Mouse (Mus musculus) ES-CJ7 (cell line): ENCODE results near the gene Sult6b1.

Experiments
- DNase-seq: peaks from one replicate; pipeline ENCODE4 v3.0.0; 2011; ENCODE audit warnings: low read depth, low spot score

Gene Sult6b1

DNA sequence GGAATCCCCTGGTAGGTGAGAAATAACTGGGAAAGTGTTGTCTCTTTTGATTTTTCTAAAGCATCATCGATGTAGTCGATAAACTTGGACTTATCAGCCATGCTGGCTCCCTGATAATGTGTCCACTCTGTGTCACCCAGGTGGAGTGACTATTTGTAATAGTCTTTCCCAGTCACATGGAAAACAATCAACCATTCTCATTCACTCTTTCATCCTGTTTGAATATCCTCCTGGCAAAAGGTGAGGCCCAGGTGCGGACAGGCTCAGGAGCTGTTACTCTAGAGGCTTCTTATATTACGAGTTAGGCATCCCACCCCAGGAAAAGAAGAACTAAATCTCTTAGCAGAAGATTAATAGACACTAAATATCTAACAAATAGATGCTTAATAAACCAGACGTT, at the start of gene Sult6b1:
TSS of gene Sult6b1 (minus strand) at position 101 of the 400 bp plus-strand sequence.
- DNase-seq = no peak

DNA sequence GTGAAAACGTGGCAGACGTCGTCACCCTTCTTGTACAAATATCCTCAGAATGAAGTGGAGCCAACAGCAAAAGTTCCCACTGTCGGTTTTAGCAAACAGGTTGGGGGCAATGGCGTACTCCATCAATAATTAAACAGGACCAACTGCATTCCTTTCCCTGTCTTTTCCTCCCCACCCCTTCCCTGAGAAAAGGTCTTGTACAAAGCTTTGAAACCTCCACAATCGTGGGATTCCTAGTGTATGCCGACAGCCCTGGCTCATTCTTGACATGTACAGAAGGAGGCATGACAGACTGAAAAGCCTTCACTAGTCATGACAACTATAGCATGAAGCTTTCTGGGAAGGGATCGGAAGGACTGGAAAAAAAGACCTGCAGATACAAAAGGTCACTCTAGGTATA, 46.4 kb upstream of the Sult6b1 start:
- DNase-seq = no peak

DNA sequence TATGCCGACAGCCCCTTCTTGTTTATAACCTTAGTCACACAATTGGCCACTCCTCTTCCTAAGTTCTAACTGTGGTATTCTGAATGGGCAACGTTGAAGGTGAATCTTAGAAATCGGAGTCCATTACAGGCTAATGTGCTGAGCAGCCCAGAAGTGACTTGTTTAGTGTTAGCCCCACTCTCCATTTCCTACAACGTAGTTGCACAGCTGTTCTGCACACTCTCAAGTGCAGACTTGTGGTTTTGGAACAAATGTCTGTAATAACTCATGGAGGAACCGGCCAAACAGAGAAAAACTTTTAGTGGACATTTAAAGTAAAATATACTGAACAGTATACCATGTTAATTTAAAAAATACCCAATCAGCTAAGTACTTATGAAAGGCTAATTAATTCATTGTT, 45.3 kb upstream of the Sult6b1 start:
- no peak for DNase-seq

DNA sequence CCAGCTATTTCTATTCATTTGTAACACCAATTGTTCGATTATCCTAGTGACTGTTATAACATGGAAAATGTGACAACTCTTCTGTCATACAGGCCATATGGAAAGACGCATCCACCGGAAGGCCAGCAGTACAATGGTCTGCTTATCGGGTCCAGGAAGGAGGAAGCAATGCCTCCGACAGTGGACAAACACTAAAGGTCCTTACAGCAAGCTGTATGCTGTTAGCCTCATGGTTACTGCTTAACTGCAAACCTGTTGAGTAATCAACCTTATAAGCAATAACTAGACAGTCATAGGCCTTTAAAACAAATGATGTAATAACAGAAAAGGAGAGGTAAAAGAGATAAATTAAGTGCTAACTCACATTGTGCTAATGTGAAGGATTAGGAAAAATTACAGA, 44.4 kb upstream of the Sult6b1 start:
- no peak for DNase-seq

DNA sequence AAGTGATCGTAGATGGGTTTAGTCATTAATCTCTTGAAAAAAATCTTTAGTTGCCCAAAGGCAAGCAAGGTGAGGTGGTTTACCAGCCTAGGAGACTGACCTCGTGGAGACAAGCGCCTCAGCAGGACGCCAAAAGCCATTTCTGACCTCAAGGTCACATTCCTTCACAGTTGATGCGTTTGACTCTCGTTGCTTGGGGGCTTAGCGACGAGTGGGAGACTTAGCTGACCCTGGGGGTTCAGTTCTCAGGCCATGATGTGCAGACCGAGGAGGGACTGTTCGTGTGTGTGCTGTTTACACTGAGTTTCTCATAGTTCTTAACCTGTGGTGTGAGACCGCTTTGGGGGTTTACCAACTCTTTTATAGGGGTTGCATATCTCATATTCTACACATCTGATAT, 35.8 kb upstream of the Sult6b1 start:
- DNase-seq = peak; percentile 19

DNA sequence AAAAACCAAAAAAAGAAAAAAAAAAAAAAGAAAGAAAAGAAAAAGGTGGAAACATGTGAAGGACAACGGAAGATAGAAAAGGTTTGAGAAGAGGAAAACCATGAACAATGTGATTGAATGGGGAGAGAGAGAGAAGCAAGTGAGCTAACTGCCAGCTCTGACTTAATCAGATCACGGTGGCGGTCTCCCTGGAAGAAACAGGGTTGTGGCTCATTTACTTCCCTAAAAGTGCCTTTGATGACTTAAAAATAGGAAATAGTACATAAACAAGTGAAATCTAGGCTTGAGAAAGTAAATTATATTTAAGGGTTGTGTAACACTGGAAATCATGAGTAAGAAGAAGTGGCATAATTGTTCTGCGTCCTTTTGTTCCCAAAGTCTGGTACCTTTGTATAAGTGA, 32.1 kb upstream of the Sult6b1 start:
- no peak for DNase-seq

DNA sequence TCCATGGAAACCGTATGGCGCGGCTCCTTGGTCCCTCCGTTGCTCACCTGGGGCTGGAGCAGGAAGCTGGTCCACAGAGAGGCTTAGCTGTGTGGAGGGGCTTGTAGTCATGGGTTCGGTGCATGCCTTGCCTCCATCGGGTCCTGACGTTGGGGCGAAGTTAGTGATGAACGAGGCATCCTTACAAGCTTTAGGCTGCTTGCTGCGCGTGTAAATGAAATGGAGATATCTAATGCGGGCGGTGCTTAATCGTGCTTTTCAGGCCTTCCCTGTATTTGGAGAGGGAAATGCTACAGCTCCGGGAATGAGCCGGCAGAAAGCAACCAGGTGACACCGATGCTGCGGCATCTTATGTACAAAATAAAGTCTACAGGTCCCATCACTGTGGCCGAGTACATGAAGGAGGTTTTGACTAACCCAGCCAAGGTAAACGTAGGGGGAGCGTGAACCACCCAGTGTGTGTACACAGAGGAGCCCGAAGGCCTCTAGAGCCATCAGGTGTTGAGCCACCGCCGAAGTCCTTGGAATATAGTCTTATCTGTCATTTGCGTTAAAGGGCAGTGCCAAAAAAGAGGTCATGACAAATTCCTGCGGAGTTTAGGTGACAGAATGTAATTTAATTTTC, 30.5 kb upstream of the Sult6b1 start:
- DNase-seq = peak; percentile 17

DNA sequence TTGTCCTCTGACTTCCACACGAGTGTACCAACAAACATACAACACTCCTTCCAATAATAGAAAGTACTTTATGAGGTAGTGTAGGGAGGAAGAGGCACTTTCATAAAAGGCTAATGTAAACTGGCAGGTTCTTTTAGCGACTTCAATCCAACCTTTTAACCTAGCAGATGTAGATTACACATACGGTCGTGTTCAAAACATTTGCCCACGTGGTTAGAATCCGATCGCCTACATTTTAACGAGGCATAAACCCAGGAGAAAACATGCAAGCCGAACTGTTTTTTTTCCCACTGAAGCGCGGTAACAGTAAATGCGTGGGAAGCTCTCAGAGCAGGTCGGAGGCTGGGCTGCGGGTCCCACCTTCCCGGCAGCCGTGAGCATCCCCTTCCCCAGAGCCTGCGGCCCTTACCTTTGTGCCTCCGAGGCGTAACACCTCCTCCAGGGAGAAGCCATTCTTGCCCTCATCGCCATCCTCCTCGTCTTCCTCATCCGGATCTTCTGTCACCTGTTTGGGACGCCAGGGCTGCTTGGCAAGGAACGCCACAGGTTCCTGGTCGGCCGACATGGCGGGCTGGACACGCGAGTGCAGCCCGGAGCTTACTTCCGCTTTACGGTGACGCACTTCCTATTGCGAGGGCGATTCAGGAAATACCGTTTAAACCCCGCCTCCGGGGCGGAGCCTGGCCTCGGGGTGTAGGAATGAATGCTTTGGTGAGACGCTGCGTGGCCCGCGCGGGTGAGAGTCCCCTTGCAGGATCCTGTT, 29.9 kb upstream of the Sult6b1 start, which contains the start of the genes Cebpz and Ndufaf7:
TSS of gene Cebpz (minus strand) at position 601 of the 763 bp plus-strand sequence.
TSS of gene Ndufaf7 (plus strand) at position 671 of the 763 bp plus-strand sequence.
- DNase-seq = peak; percentile 99

DNA sequence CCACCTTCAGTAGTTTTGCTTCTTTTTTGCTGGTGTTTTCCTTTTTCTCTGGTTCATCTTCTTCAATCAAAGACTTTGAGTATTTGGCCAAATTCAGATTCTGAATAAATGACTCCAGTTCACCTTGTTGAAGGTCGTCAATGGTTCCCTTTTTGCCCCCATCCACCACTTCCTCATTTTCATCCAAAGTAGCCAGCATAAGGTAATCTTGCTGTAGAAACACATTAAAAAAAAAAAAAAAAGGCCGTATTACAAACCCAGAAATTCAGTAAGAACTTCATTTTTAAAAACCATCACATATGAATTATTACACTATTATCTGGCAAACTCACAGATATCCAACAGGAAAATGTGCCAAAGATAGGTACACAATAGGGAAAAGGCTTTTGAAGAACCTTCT, 29.1 kb upstream of the Sult6b1 start:
- no peak for DNase-seq

DNA sequence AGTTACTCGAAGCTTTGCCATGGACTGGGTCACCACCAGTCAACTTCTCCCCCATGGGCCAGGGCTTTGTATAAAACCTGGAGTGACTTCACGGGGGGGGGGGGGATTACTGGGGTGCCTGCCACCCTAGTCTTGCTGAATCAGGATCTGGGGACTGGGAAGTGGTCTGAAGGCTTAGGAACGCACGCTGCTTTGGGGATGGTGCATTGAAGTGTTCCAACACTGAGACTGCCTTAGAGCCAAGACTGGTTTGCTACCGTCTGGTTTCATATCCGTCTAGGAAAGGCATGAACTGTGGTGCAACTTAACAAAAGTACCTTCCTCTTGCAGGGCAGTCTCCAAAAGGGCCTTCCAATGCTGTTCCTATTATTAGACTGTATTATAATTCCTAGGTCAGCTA, 10.9 kb upstream of the Sult6b1 start:
- DNase-seq = no peak

DNA sequence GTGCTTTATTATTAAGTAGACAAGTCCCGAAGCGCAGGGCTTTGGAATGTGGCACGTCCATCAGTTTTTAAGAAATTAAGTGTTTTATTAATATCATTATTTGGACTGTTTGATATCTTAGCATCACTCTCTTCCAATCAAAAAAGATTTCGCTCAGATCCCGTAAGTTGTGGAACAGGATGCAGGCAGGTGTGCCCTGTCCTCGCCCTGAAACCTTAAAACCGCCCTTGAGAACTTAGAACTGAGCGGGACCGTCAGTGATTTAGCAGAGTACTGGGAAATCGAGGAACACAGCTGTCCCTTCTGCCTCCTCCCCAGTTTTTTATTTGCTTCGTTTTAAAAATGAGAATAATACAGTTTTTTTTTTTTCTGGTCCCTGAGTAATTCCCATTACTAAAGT, 10.1 kb upstream of the Sult6b1 start:
- DNase-seq = no peak

DNA sequence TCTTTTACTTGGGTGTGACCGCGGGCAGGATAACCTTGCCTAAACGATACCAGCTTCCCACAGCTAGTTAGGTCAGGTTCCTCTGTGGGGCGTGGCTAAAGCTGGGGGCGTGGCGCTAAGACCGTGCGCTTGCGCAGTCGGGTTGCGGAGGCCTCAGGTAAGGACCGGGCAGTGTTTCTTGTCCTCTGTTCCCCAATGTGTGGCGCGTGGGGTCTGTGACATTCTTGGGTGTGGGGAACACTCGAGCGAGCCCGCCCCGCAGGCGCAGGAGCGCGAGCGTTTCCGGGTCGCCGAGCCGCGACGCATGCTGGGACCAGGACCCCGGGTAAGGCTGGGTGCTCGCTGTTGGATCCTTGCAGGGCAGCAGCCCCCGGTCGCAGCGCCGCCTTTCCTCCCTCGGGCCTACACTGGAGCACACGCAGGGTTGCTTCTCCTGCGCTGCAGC, 9.6 kb upstream of the Sult6b1 start, which contains the start of gene Cebpzos:
TSS of gene Cebpzos (plus strand) at position 132 of the 445 bp plus-strand sequence.
- DNase-seq = peak; percentile 98

DNA sequence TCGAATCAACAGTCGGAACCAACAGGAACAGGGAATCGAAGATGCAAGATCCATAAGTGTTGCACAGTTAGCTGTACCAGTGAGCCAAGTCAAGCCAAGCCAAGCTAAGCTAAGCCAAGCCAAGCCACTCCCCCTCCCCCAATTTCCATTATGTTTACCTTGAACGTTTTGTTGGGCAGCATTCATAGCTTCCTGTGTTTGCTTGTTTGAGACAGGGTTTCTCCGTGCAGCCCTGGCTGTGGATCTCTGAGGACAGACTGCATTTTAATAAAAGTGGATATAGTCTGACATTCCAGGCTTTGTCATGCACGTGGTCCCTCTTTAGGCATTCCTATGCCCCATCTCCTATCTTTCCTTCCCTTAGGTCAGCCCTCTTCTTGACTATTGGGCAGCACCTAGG, 9.0 kb upstream of the Sult6b1 start:
- peak; percentile 70 for DNase-seq

DNA sequence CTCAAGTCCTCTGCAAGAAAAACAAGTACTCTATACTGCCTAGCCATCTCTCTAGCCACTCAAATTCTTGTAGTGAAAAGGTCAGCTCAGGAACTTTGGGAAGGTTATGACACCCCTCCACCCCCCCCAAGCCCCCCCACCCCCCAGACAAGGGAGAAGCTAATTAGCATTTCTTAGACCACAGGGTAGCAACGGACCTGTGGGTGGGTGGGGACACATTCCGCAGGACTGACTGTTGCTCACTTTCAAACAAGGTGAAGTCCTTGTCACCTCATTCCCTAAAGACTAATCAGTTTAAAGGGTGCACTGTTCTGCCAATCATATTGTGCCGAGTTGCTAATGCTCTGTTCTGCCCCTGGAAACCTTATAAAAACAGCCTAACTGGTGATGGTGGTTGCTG, 7.1 kb upstream of the Sult6b1 start:
- DNase-seq = peak; percentile 92

DNA sequence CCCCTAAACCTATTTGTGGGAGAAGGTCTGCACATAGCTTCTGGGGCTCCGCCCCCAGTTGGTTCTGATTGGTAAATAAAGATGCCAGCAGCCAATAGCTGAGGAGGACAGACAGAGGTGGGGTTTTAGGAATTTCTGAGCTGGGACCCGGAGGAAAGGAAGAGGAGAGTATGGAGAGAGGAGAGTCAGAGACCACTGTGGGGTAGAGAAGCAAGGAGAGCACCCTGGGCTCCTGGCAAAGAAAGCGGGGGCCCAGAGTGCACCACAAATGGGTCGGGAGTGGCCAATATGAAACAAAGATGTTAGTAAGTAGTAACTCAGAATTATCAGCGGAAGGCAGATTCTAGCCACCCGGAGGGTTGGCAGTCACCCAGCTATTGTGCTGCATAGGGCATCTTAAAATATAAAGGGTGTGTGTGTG, 6.1 kb upstream of the Sult6b1 start:
- DNase-seq = peak; percentile 70

DNA sequence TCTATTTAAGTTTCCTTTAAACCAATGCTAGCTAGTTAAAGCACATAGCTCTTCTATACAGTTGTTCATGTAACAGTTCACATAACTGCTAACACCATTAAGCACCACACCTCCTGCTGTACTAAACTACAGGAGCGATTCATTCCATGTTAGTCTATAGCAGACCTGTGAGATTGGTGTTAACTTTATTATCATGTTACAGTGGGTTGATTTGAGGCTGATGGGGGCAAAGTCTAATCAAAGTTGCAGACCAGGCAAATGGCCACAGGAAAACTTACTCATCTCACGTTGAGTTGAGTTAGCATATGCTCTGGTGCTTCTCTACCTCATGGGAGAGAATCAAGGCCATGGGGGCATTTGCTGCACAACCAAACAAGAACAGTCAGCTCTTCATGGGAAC, 2.6 kb upstream of the Sult6b1 start:
- no peak for DNase-seq

DNA sequence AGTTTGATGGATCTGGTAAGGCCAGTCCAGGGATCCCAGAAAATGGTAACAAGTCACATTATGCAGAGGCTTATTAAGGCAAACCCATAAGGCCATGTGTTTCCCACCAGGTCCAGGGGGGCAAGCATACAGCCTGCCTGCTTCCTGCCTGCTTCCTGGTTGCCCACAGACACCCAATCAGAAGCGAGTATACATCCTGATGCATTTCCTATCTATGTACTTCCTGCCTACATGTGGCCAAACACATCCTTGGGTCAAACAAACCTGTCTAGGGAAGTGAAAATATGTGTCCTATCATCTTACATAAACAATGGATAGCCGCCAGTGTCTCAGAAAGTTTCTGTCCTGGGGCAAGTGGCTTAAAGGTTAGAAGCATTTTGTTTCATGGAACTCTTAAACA, 3.6 kb downstream of the Sult6b1 start:
- no peak for DNase-seq

DNA sequence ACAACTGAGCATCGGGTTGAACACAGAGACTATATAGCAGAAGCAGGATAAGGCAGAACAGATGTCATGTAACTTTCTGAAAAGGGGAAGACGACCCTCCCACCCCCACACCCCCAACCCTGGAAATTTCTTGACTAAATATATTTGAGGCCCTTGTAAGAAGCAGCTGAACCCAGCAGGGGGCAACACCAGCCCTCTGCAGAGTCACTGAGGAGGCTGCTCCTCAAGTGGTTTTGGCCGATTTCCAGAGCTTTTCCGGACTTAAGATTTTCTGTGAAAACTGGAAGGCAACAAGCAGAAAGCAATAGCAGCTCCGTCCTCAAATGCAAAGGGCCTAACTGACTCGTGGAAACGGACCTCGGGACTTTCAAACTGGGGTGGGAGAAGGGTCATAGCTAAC, 11.4 kb downstream of the Sult6b1 start:
- peak; percentile 85 for DNase-seq

DNA sequence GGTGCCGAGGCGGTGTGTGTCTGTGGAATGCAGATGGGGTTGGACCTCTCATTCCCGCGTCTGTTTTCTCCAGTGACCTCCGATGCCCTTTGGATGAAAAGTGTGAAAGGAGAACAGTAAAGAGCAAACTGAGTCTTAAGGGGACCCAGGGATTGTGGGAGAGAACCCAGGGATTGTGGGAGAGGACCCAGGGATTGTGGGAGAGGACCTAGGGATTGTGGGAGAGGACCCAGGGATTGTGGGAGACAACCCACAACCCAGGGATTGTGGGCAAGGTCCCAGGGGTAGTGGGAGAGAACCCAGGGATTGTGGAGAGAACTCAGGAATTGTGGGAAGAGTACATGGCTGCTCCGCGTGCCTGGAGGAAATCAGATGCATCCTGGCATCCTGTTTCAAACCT, 11.8 kb downstream of the Sult6b1 start:
- DNase-seq = peak; percentile 72

DNA sequence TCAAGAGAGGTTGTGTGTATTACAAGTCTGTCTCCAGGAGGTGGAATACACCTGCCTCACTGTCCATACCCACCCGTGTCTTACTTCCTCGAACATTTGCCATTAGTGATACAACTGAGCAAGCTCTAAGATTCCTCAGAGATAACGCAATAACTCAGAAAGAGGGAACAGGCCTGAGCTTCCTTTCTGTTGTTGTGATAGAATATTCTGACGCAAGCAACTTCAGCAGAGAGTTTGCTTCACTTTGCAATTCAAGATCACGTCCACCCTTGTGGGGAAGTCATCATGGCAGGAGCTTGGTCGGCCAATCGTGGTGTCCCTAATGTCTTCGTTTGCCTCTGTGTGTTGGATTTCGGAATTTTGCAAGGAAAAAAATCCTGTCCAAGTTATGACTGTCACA, 15.8 kb downstream of the Sult6b1 start:
- no peak for DNase-seq

DNA sequence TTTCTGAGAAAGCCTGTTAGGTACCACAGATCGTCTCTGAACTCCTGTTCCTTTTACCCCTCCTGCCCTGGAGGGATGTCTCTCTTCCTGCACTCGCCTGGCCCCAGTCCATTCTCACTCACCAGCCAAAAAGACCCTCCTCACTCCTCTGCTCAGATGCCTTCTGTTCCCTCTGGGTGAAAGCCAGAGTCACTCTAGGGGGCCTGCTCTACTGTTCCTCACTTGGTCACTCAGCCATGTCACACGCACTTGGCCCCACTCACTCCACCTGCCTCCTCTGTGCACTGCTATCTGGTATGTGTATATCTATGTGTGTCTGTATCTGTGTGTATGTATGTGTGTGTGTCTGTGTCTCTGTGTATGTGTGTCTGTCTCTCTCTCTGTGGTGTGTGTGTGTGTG, 17.6 kb downstream of the Sult6b1 start:
- DNase-seq = no peak

DNA sequence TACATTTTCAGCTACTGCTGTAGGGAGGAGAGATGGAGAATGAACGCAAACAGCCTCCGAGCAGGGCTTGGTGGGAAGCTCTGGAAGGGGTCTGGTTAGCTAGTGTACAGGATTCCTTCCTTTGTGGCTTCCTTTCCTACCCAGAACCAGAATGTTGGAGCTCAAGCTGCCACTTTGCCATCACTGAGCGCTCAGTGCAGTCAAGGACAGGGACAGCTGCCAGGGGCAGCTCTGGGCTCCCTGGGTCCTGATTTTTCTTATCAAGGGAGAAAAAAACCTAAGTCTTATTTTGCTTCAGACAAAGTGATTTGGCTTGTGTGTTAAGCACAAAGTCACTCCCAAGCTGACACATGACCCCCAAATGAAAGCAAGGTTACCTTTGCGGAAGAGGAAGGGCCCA, 18.2 kb downstream of the Sult6b1 start:
- no peak for DNase-seq
